Mouse (Mus musculus): ENCODE data around the gene Lpp.

- TF ChIP-seq CTCF (IDR thresholded peaks at IDR 0.05; ENCODE audit: control insufficient read depth, insufficient read depth, insufficient replicate concordance, low read depth, low read length) (no peak), POLR2A (IDR thresholded peaks at IDR 0.05; ENCODE audit: control insufficient read depth, low read depth, low read length) (no peak)
Measured at GRCm38 (mm10) chr16:24535221-24535620, 141.9 kb downstream of the Lpp start.

All from testis, adult 2 months (tissue).